Mouse (Mus musculus) liver, postnatal 0 days (tissue): ENCODE data around the gene Thsd7b. TPM values are rescaled to one million over a fixed set of nuclear protein-coding genes. Genes with fewer than 3 reads are reported as not detected.

ENCODE experiments used
- ATAC-seq: fragments of 200-750 bp; cut with Nextera tagmentation; 2 replicates; pipeline ENCODE4 v1.8.0; 2017; ENCODE audit warnings: mild to moderate bottlenecking, moderate library complexity
- DNase-seq: peaks from one replicate; pipeline ENCODE4 v3.0.0-alpha.2; 2016
- H3K27ac ChIP-seq: fragments of 300-500 bp; sonication (generic); 2 replicates; pipeline ENCODE4 v1.5.1; 2014; ENCODE audit warnings: antibody characterized with exemption, moderate library complexity, mild to moderate bottlenecking, low read depth
- H3K27me3 ChIP-seq: fragments of 300-500 bp; sonication (generic); 2 replicates; pipeline ENCODE4 v1.6.1; 2014; ENCODE audit warnings: low read length, control low read depth, mixed read lengths; ENCODE audit not compliant: insufficient read depth
- H3K36me3 ChIP-seq: fragments of 300-500 bp; sonication (generic); replicated peaks from 2 replicates; pipeline ENCODE4 v1.6.1; 2014; ENCODE audit warnings: mild to moderate bottlenecking, control low read depth, low read length, moderate library complexity, mixed read lengths; ENCODE audit not compliant: insufficient read depth
- H3K4me1 ChIP-seq: fragments of 300-500 bp; sonication (generic); 2 replicates; pipeline ENCODE4 v1.6.1; 2014; ENCODE audit warnings: antibody characterized with exemption, mild to moderate bottlenecking, control low read depth; ENCODE audit not compliant: insufficient read depth
- H3K4me2 ChIP-seq: fragments of 300-500 bp; sonication (generic); 2 replicates; pipeline ENCODE4 v1.6.1; 2014; ENCODE audit warnings: low read depth, mild to moderate bottlenecking, low read length, moderate library complexity, mixed read lengths
- H3K4me3 ChIP-seq: fragments of 300-500 bp; sonication (generic); 2 replicates; pipeline ENCODE4 v1.5.1; 2014; ENCODE audit warnings: low read depth, low read length
- H3K9ac ChIP-seq: fragments of 300-500 bp; sonication (generic); replicated peaks from 2 replicates; pipeline ENCODE4 v1.6.1; 2014; ENCODE audit warnings: mild to moderate bottlenecking, moderate library complexity
- H3K9me3 ChIP-seq: fragments of 300-500 bp; sonication (generic); 2 replicates; pipeline ENCODE4 v1.6.1; 2016; ENCODE audit warnings: mild to moderate bottlenecking, control low read depth, low read length, mixed read lengths
- CTCF ChIP-seq: sonication (generic); IDR thresholded peaks from 2 replicates; pipeline ENCODE4 v1.5.1; 2016; ENCODE audit warnings: antibody characterized with exemption, low read depth
- EP300 ChIP-seq: IDR thresholded peaks from 2 replicates; pipeline ENCODE4 v1.6.1; 2016; ENCODE audit warnings: antibody characterized with exemption, low read depth, mild to moderate bottlenecking
- WGBS: fragments of 180-500 bp; shearing (Covaris S2); extraction: QIAGEN DNeasy Blood & Tissue Kit; methylation state at CpG from one replicate; pipeline ENCODE4 v1.1.7; 2014; ENCODE audit not compliant: insufficient replicate concordance; 5-methylcytosine and 5-hydroxymethylcytosine counted together
- polyA plus RNA-seq: library from polyadenylated mRNA; unstranded; fragments of >200 nt; fragmentation: Nextera tagmentation; extraction: Ambion mirVana; gene quantifications from 2 replicates; pipeline ENCODE4 v1.2.1, GENCODE M21; 2015

The Thsd7b gene
- polyA plus RNA-seq, 1 experiment from 2014 or later: 0.09 TPM

DNA sequence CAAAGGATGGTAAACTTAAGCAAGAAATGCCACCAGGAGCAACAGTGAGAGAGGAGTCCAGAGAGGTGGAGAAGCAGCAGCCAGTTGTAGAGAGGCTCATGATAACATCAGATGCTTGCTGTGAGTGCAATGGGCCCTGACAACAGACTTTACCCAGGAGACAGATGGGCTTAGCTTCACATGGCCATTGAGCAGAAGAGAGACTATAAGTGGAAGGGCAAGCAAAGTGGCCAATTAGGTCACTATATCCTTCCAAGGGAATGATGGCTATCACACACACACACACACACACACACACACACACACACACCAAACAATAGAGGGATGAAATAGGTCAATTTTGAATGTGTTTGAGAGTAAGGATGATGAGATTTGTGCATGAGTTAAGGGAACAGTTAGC lies 565.4 kb downstream of the Thsd7b start:
- H3K36me3 ChIP-seq: no peaks in the 10 kb centered on the region
- ATAC-seq: no peak
- TF ChIP-seq CTCF (no peak), EP300 (no peak)
- H3K4me2 ChIP-seq: no peak overlapping the region
- H3K27ac ChIP-seq: no peak overlapping the region
- no peaks in the 10 kb centered on the region for H3K27me3 ChIP-seq
- no peaks in the 10 kb centered on the region for H3K4me1 ChIP-seq
- H3K9me3 ChIP-seq: no peaks in the 10 kb centered on the region
- H3K9ac ChIP-seq: no peak overlapping the region
- DNase-seq: no peak
- no peak overlapping the region for H3K4me3 ChIP-seq

DNA sequence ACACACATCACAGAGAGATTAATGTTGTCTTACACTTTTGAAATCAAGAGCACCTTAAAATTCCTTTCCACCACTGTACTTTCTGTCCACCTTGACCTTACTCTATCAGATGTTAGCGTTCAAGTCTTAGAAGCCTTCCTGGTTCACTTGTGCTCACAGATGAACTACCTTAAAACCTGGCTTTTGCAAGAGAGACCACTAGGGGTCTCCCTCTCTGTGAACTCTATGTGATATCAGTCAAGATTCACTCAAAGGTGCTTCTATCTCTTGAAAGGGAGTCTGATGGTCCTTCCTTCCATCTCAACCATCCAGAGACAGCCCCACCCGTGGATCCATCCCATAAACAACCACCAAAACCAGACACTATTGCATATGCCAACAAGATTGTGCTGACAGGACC lies 570.3 kb downstream of the Thsd7b start:
- Histone ChIP-seq H3K27ac (no peak overlapping the region), H3K4me1 (no peaks in the 10 kb centered on the region), H3K4me2 (no peak overlapping the region), H3K9ac (no peak overlapping the region), H3K9me3 (no peaks in the 10 kb centered on the region), H3K27me3 (no peaks in the 10 kb centered on the region), H3K36me3 (no peaks in the 10 kb centered on the region), H3K4me3 (no peak overlapping the region)
- ATAC-seq (no peak), DNase-seq (no peak)
- TF ChIP-seq EP300 (no peak), CTCF (peak; percentile 55)
- WGBS: 37% methylated on average over 2 of the region's 2 CpGs

DNA sequence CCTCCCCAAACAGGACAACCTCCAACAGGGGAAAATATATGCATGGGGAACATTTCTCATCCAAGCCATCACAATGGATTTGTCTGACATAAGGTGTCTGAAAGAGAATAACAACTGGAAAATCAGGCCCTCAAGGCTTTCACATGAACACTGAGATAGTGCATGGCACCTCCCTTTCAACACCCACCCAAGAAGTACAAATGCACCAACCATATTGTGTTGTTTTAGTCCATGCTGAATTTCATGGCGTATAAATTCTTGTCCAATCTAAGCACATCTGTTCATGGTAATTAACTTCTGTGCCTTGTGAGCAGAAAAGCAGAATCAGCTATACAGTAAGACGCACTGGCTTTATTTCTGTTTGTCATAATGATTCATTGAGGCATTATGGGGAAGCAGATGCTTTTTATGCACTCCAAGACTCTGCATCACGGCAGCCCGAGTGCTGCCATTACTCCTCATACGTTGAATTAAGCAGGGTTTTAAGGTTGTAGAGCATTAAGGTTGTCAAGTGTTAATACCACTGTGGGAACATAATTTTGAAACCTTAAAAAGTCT lies 577.0 kb downstream of the Thsd7b start:
- H3K9me3 ChIP-seq: no peaks in the 10 kb centered on the region
- no peaks in the 10 kb centered on the region for H3K4me1 ChIP-seq
- WGBS: 75% methylated on average over 5 of the region's 5 CpGs
- DNase-seq (no peak), ATAC-seq (no peak)
- TF ChIP-seq CTCF: no peak
- TF ChIP-seq EP300: no peak
- no peak overlapping the region for H3K9ac ChIP-seq
- no peak overlapping the region for H3K4me2 ChIP-seq
- H3K27me3 ChIP-seq: no peaks in the 10 kb centered on the region
- no peaks in the 10 kb centered on the region for H3K36me3 ChIP-seq
- H3K4me3 ChIP-seq: no peak overlapping the region
- no peak overlapping the region for H3K27ac ChIP-seq

DNA sequence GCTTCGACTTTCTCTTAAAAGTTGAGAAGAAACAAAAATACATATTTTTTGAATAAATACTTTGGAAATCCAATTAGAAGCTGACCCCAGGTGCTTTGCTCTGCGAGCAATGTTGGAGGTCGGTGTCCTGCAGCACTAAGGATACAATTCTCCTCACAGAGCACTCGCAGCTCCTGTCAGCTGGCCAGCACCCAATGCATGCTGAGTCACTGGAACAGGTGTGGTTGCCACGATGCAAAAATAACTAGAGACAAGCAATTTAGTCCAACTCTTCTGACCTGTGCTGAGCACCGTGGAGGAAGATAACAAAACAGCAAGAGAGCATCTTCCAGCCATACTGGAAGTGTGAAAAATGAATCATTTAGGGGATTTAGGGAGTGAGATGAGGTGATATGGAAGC lies 594.6 kb downstream of the Thsd7b start:
- Histone ChIP-seq H3K9ac (no peak overlapping the region), H3K27ac (no peak overlapping the region), H3K9me3 (no peaks in the 10 kb centered on the region), H3K4me3 (no peak overlapping the region), H3K27me3 (no peaks in the 10 kb centered on the region), H3K4me2 (no peak overlapping the region), H3K4me1 (no peaks in the 10 kb centered on the region), H3K36me3 (no peaks in the 10 kb centered on the region)
- TF ChIP-seq CTCF (no peak), EP300 (no peak)
- DNase-seq (no peak), ATAC-seq (no peak)
- 68% methylated on average over 6 of the region's 6 CpGs for WGBS

DNA sequence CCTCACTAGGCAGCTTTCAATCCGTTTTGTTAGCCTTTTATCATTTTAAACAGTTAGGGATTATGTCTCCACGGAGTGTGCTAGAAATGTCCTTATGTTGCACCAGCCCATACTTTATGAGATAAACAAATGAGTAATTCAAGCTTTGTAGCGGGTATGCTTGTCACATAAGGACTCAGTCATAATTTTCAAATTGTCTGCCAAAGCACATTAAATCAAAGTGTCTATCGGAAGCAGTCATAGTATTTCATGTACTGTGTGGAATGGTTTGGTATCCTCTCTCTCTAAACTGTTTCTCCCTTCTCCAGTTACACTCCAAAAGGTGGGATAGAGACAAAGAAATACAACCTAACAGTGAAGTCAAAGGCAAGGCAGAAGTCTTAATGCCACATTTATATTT lies 601.3 kb downstream of the Thsd7b start:
- no peak for DNase-seq
- no peak overlapping the region for H3K9ac ChIP-seq
- WGBS: 63% methylated on average over 4 of the region's 4 CpGs
- H3K4me3 ChIP-seq: no peak overlapping the region
- no peaks in the 10 kb centered on the region for H3K9me3 ChIP-seq
- no peak overlapping the region for H3K27ac ChIP-seq
- H3K27me3 ChIP-seq: no peaks in the 10 kb centered on the region
- H3K36me3 ChIP-seq: no peaks in the 10 kb centered on the region
- no peaks in the 10 kb centered on the region for H3K4me1 ChIP-seq
- H3K4me2 ChIP-seq: no peak overlapping the region
- no peak for ATAC-seq
- TF ChIP-seq CTCF (no peak), EP300 (no peak)

DNA sequence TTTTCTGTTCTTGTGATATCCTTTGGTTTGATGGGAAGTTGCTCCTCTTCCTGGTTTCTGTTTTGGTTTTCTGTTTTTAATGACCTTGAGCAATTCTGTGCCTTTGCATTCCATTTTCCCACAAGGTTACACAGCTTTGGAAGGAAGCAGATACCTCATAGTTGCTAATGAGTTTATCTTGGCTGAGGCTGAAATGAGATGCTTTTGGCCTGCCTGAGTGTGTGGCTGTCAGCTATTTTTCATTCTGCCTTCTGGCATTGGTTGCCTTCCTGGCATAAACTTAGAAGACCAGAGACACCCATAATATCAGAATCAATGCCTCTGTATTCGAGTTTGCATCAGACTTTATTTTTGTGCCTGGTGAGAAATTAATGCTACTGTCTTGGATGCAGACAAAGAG lies 614.8 kb downstream of the Thsd7b start:
- 24% methylated on average over 1 of the region's 1 CpGs for WGBS
- Histone ChIP-seq H3K36me3 (no peaks in the 10 kb centered on the region), H3K9me3 (no peaks in the 10 kb centered on the region), H3K27me3 (no peaks in the 10 kb centered on the region), H3K4me3 (no peak overlapping the region), H3K27ac (no peak overlapping the region), H3K4me1 (no peaks in the 10 kb centered on the region), H3K4me2 (no peak overlapping the region), H3K9ac (no peak overlapping the region)
- DNase-seq (no peak), ATAC-seq (no peak)
- TF ChIP-seq EP300 (no peak), CTCF (no peak)

DNA sequence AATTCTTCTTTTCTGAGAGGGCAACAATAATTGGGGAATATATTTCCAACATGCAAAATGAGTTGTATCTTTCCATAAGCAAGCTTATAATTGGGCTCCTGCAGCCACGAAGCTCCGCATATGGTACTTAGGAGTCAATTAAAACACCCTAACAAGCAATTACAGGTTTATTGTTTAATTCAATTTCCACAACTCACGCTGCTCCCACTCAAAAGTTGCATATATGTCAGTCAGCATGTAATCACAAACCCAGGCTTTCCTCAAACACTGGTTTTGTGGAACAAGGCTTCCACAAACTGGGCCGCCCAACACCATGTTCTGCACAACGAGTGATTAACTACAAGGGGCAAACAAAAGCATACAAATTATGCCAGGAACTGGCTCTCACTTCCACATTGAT lies 625.0 kb downstream of the Thsd7b start:
- WGBS: 71% methylated on average over 5 of the region's 5 CpGs
- H3K9ac ChIP-seq: no peak overlapping the region

More for the DNA sequence above, 625.0 kb downstream of the Thsd7b start:
- Histone ChIP-seq H3K9me3 (no peaks in the 10 kb centered on the region), H3K27me3 (no peaks in the 10 kb centered on the region), H3K27ac (no peak overlapping the region), H3K36me3 (no peaks in the 10 kb centered on the region), H3K4me2 (no peak overlapping the region), H3K4me3 (no peak overlapping the region), H3K4me1 (no peaks in the 10 kb centered on the region)
- no peak for TF ChIP-seq CTCF
- TF ChIP-seq EP300: no peak
- DNase-seq (no peak), ATAC-seq (no peak)
